Mouse (Mus musculus) E14TG2a.4 (cell line): ENCODE results near the gene Nanos1.

ENCODE experiments used
- H3K27me3 ChIP-seq: 2 replicates; pipeline ENCODE4 v1.6.1; 2014; ENCODE audit warnings: low read length, control low read depth; ENCODE audit not compliant: insufficient read depth
- H3K36me3 ChIP-seq: 2 replicates; pipeline ENCODE4 v1.6.1; 2014; ENCODE audit warnings: low read length, control low read depth; ENCODE audit not compliant: insufficient read depth
- H3K4me1 ChIP-seq: replicated peaks from 2 replicates; pipeline ENCODE4 v1.6.1; 2014; ENCODE audit warnings: low read depth, low read length, control low read depth
- H3K4me3 ChIP-seq: replicated peaks from 2 replicates; pipeline ENCODE4 v1.5.1; 2014; ENCODE audit warnings: mild to moderate bottlenecking, low read length
- H3K9me3 ChIP-seq: 2 replicates; pipeline ENCODE4 v1.6.1; 2014; ENCODE audit warnings: low read length, control low read depth
- CTCF ChIP-seq: conservative IDR thresholded peaks from 2 replicates; pipeline ENCODE4 v1.5.1; 2014; ENCODE audit warnings: low read length
- NANOG ChIP-seq: IDR thresholded peaks from 2 replicates; pipeline ENCODE4 v1.6.1; 2014; ENCODE audit warnings: borderline replicate concordance, low read length, mixed read lengths
- POU5F1 ChIP-seq: IDR thresholded peaks from 2 replicates; pipeline ENCODE4 v1.6.1; 2014; ENCODE audit warnings: low read length, borderline replicate concordance

Nanos1 gene

DNA sequence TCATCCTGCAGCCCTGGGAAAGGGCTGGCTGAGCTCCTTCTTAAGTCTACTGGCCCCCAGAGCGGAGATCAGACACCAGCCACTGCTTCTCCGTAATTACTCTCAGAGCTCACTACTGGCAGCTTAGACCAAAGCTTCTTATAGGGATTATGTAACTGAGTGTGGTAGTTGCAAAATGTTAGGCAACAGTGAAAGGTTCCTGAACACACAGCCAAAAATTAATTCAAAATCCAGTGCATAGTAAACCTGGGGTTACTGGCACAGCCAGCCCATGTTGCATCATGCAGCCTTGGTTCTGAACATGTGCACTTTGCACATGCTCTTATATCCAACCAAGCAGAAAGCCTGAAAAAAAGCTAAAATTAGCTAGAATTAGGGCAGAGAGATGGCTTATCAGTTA, 39.5 kb downstream of the Nanos1 start:
- Histone ChIP-seq H3K9me3 (no peaks in the 10 kb centered on the region), H3K4me1 (peaks cover 8% of the 10 kb centered on the region; the same call in 1 of the 2 replicates), H3K36me3 (no peaks in the 10 kb centered on the region), H3K27me3 (peaks cover 7% of the 10 kb centered on the region; the same call in 1 of the 2 replicates), H3K4me3 (no peak overlapping the region)
- TF ChIP-seq NANOG (no peak), POU5F1 (no peak), CTCF (no peak)

DNA sequence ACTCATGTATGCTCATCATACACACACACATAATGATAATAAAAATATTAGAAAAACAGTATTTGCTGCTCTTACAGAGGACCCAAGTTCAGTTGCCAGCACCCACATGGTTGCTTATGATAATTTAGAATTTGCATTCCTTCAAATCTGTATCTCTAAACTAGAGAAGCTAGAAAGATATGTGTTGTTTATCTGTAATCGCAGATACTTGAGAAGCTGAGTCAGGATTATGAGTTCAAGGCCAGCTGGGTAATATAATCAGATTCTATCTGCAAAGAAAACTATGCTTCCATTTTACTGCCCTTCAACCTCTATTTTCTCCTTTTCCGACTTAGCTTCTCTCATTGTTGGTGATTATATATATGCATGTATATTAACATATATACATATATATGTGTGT, 41.6 kb downstream of the Nanos1 start:
- H3K27me3 ChIP-seq: peaks cover 7% of the 10 kb centered on the region; the same call in 1 of the 2 replicates
- no peaks in the 10 kb centered on the region for H3K9me3 ChIP-seq
- no peaks in the 10 kb centered on the region for H3K36me3 ChIP-seq
- H3K4me1 ChIP-seq: no peaks in the 10 kb centered on the region
- TF ChIP-seq CTCF (no peak), NANOG (no peak), POU5F1 (no peak)
- H3K4me3 ChIP-seq: no peak overlapping the region

DNA sequence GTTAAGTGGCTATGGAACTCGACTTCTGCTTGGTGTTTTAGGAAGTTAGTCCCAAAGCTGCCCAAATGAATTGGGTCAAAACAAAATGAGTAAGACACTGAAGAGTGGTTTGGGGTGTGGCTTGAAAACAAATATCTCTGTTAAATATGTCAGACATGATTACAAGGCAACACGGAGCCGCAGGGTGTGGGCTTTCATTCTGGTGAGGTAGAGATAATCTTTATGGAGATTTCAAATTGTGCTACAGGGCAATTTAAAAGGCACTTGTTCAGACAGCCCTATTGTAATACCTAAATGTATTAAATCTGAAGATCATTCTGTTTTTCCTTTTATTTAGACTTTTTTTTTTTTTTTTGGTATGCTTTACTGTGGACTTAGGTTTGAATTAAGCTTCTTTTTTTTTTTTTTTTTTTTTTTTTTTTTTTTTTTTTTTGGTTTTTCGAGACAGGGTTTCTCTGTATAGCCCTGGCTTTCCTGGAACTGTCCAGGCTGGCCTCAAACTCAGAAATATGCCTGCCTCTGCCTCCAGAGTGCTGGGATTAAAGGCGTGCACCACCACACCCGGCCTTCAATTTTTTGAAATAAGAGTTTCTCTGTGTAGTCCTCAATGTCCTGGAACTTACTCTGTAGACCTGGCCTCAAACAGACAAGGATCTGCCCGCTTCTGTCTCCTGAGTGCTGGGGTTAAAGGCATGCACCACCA, 44.2 kb downstream of the Nanos1 start:
- H3K27me3 ChIP-seq: peaks cover 13% of the 10 kb centered on the region; the same call in 1 of the 2 replicates
- H3K9me3 ChIP-seq: no peaks in the 10 kb centered on the region
- no peak for TF ChIP-seq NANOG
- no peak for TF ChIP-seq POU5F1
- TF ChIP-seq CTCF: no peak
- H3K4me3 ChIP-seq: no peak overlapping the region
- no peaks in the 10 kb centered on the region for H3K4me1 ChIP-seq
- no peaks in the 10 kb centered on the region for H3K36me3 ChIP-seq

DNA sequence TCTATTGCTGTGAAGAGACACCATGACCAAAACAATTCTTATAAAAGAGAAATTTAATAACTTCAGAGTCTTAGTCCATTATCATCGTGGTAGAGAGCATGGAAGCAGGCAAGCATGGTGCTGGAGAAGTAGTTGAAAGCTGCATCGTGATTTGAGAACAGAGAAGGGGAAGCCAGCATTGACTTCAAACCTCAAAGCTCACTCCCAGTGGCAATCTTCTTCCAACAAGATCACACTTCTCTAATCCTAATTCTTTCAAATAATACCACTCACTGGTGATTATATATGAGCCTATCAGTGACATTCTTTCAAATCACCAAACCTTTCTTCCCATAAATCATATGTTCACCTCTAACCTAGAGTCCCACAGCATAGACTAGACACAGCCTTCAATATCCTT, 49.1 kb downstream of the Nanos1 start:
- TF ChIP-seq POU5F1 (no peak), CTCF (no peak), NANOG (no peak)
- no peaks in the 10 kb centered on the region for H3K9me3 ChIP-seq
- no peaks in the 10 kb centered on the region for H3K4me1 ChIP-seq
- no peaks in the 10 kb centered on the region for H3K36me3 ChIP-seq
- H3K27me3 ChIP-seq: 0 out of 2 replicates have a peak, but pooled peaks cover 5% of the 10 kb centered on the region
- no peak overlapping the region for H3K4me3 ChIP-seq
